Mouse (Mus musculus) lung, postnatal 36 days (tissue): ENCODE measurements around the gene Tspan12.
"Not testable (repeated sequence)": the region's sequence is repeated elsewhere in the genome, so short reads cannot be mapped to it uniquely, and the experiment has no call there.

Experiments used
- DNase-seq: peaks from one replicate; pipeline ENCODE4 v3.0.0; 2022; ENCODE audit warnings: mixed read lengths

Gene Tspan12

DNA sequence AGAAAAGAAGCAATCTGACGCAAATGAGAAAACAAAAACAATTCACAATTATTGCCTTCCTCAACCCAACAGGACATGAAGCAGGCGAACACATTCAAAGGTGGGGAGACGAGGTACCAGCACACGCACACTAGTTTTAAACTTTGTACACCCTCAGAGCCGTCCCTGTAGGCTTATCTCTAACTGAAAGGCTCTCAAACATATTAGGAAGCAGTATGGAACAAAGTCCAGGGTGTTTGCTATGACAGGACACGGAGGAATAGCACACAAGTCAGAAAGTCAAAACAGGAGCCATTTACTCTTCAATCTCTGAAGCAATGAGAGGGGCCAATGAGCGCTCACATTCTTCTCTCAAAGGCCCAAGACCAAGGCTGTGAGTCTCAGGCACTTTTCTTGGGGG lies 24.3 kb downstream of the Tspan12 start:
- DNase-seq = no peak

- DNase-seq = no peak
These were observed 28.6 kb downstream of the Tspan12 start for GRCm38 (mm10) chr6:21823694-21824093.

- DNase-seq = peak; percentile 74
These were observed 29.0 kb downstream of the Tspan12 start for GRCm38 (mm10) chr6:21823281-21823680.

DNA sequence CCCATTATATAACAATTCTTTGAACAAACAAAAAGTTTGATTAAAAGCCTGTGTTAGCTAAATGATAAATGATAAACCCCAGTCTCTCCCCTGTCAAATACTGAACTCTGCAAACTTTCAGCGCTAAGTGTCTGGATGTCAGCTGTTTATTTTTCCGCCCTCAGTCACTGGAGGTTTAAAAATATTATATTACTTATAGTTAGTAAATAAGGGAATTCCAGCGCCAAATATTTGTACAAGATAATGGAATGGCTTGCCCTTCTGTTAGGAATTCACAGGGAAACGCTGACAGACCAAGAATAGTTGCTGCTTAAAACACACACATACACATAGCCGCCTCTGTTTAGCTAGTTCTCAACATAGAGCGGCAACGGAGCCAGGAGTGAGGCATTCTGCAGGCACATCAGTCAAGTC lies 29.6 kb downstream of the Tspan12 start:
- DNase-seq = no peak

DNA sequence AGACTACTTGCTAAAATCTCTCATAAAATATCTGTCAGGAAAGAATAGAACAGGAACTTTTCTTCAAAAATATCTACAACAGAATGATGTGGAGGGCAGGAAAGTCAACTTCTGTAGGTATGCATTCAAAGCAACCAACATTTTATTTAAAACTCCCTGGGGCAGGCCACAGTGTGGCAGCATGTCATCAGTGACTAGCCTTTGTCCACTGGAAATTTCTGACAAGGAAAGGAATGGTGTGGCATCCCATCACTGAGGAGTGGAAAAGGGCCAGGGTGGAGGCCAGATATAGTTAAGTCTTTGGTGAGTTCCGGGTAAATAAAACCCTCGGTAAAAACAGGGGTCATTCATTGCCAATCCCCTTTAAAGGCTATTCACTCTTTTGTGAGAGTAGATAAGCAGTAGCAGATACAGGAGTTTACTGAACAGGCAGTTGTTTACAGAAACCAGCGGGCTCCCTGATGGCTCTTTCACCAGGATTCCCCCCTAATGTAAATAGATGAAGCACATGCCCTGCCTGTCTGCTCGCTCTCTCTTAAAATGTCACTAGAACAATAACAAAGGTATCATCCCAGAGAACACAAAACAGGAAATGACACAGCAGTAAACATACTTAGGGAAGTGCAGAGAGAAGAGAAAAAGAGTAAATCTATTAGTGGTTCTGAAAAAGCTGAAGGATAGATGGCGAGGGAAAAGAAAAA lies 34.1 kb downstream of the Tspan12 start:
- peak; percentile 38 for DNase-seq

- DNase-seq = no peak
These were observed 46.3 kb downstream of the Tspan12 start for GRCm38 (mm10) chr6:21806005-21806404.

- DNase-seq = no peak
These were observed 47.2 kb downstream of the Tspan12 start for GRCm38 (mm10) chr6:21805013-21805570.

- peak; percentile 39 for DNase-seq
These were observed 48.6 kb downstream of the Tspan12 start for GRCm38 (mm10) chr6:21803483-21804340.

- DNase-seq = peak; percentile 77
These were observed 53.7 kb downstream of the Tspan12 start for GRCm38 (mm10) chr6:21798581-21798980.

- DNase-seq = peak; percentile 65
These were observed 55.2 kb downstream of the Tspan12 start for GRCm38 (mm10) chr6:21797087-21797486.

DNA sequence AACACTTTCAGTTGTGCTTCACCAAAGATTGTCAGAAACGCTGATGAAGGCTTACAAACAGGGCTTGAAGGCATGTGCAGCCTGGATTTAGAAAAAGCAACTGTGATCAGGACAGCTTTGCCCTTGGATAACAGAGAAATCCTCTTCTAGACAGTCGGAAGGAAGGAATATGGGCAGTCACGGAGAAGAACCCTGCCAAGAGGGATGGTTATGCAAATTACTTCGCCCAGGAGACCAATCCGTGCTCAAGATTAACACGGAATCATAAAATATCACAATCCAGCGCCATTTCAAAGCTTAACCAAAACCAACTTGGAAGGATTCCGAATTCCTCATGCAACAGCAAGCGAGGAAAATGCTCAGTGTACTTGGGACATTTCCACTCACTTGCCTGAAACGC lies 55.9 kb downstream of the Tspan12 start:
- DNase-seq = no peak

GRCm38 (mm10) chr6:21795410-21795809 lies 56.9 kb downstream of the Tspan12 start:
- DNase-seq = no peak

DNA sequence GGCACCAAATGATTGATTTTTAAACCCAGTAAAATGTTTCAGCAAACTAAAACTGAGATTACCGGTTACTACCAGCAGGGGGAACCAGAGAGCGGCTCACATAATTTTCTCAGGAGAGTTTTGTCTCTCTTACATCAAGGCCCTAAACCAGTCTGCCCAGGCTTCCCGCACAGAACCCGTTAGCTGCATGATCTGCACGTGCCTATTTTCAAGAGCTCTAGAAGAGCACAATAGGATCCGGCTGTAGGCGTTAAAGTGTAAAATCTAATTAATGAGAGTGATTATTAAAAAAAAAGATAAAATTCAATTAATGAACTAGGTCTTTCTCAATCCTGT lies 57.3 kb downstream of the Tspan12 start:
- DNase-seq = peak; percentile 79

GRCm38 (mm10) chr6:21794337-21795071 lies 57.8 kb downstream of the Tspan12 start:
- no peak for DNase-seq

GRCm38 (mm10) chr6:21791307-21791706 lies 61.0 kb downstream of the Tspan12 start:
- no peak for DNase-seq

DNA sequence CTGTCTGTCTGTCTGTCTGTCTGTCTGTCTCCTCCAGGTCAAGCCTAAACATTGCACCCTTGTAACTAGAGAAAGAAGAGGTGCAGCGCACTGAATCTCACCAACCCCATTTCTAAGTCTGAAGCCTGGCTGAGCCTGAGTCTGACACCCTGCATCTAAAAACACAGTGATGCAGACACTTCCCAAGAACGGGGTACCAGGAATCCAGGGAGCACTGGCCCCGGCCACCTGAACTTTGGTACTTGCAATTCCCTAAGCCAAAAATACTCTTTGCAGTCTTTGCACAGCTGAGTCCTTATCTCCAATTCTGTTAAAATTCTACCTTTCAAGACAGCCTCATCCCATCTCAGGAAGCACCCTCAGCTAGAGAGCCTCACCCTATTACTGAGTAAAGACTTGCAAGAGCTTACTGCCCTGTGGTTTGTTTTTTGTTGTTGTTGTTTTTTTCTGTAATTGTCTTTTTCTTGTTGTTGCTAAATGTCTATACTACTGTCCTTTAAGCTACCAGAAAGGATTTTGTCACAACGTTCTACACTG lies 61.7 kb downstream of the Tspan12 start:
- no peak for DNase-seq

- no peak for DNase-seq
These were observed 62.3 kb downstream of the Tspan12 start for GRCm38 (mm10) chr6:21790036-21790435.

GRCm38 (mm10) chr6:21789582-21789981 lies 62.7 kb downstream of the Tspan12 start:
- not testable (repeated sequence) for DNase-seq

DNA sequence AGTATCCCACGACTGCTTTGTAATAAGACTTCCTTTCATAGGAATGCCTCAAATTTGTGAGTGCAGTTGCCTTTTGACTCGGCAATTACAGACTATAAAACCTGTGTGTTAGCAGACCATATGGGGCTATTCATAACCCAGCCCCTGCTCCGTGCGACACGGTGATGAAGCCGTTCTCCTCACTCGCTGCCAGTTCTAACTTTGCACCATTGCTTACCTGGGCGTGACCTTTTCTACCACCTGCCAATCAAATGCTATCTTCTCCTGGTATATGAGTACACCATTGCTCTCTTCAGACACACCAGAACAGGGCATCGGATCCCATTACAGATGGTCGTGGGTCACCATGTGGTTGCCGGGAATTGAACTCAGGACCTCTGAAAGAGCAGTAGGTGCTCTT lies 64.6 kb downstream of the Tspan12 start:
- no peak for DNase-seq

DNA sequence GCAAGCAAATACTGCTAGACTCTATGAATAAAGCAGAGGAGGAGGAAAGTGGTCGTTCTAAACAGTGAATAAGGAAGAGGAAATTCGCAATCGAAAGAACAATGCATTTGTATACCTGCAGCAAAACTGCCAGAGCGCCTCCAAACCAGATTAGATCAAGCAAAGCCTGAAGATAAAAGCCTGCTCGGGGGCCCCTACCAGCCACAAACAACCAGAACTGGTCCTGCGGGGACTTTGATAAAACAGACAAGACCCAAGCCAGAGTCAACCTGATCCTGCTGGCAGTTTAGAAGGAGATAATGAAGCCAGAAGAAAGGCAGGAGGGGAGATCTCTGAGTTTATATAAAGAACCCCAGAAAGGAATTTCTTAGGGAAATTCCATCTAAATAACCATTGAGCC lies 65.0 kb downstream of the Tspan12 start:
- DNase-seq = no peak

DNA sequence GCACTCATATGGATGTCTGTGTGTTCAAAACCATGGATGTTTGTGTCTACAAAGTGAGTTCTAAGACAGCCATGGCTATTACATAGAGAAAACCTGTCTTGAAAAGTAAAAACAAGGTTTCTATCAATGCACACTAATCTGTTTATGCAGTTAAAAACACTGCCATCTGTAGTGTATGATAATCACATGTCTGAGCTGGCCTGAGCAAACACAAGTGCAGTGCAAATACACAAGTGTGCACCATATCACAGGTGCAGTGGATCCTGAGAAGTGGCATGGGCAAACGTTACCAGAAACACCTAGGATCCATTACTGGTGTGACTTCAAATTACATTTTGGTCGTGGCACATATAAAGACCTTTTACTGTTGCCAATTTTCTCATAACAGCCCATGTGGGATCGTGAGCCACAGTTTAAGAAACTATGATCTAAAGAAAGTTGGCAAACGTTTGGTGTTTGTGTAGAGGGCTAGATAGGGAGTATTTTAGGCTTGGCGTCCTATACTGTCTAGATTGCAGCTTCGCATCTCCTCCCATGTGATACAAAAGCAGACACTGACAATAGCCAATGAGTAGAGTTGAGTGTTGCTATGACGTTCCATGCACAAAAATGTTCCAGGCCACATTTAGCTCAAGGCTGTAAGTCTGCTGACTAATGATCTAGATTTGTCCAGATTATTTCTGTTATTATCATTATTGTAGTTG lies 78.0 kb downstream of the Tspan12 start:
- no peak for DNase-seq

GRCm38 (mm10) chr6:21769447-21769809 lies 82.9 kb downstream of the Tspan12 start:
- DNase-seq = no peak
